Mouse (Mus musculus) intestine, embryonic 14.5 days (tissue): ENCODE results near the gene Pnlip. TPM values are rescaled to one million over a fixed set of nuclear protein-coding genes. Genes with fewer than 3 reads are reported as not detected.

ENCODE experiments used
- ATAC-seq: fragments of 200-750 bp; cut with Nextera tagmentation; replicated peaks from 2 replicates; pipeline ENCODE4 v1.8.0; 2017; ENCODE audit warnings: low read depth, moderate number of reproducible peaks, moderate TSS enrichment, moderate library complexity; ENCODE audit not compliant: low FRiP score, low TSS enrichment
- DNase-seq: peaks from one replicate; pipeline ENCODE4 v3.0.0-alpha.2; 2018; ENCODE audit warnings: low spot score
- H3K27ac ChIP-seq: fragments of 300-500 bp; sonication (generic); 2 replicates; pipeline ENCODE4 v1.5.1; 2014; ENCODE audit warnings: low read depth, mild to moderate bottlenecking, control low read depth
- H3K27me3 ChIP-seq: fragments of 300-500 bp; sonication (generic); replicated peaks from 2 replicates; pipeline ENCODE4 v1.6.1; 2014; ENCODE audit warnings: low read length, control low read depth; ENCODE audit not compliant: control insufficient read depth, insufficient read depth
- H3K36me3 ChIP-seq: fragments of 300-500 bp; sonication (generic); 2 replicates; pipeline ENCODE4 v1.6.1; 2014; ENCODE audit warnings: low read length, control low read depth; ENCODE audit not compliant: control insufficient read depth, insufficient read depth
- H3K4me1 ChIP-seq: fragments of 300-500 bp; sonication (generic); replicated peaks from 2 replicates; pipeline ENCODE4 v1.6.1; 2014; ENCODE audit warnings: low read length, control low read depth, mixed read lengths; ENCODE audit not compliant: control insufficient read depth, insufficient read depth
- H3K4me2 ChIP-seq: fragments of 300-500 bp; sonication (generic); 2 replicates; pipeline ENCODE4 v1.6.1; 2014; ENCODE audit warnings: low read length
- H3K4me3 ChIP-seq: fragments of 300-500 bp; sonication (generic); 2 replicates; pipeline ENCODE4 v1.5.1; 2014; ENCODE audit warnings: low read depth, low read length, control low read depth, mixed read lengths
- H3K9ac ChIP-seq: fragments of 300-500 bp; sonication (generic); 2 replicates; pipeline ENCODE4 v1.6.1; 2014; ENCODE audit warnings: mild to moderate bottlenecking, low read length
- H3K9me3 ChIP-seq: fragments of 300-500 bp; sonication (generic); 2 replicates; pipeline ENCODE4 v1.6.1; 2016; ENCODE audit warnings: low read length, control low read depth; ENCODE audit not compliant: control insufficient read depth
- WGBS: fragments of 180-500 bp; shearing (Covaris S2); extraction: QIAGEN DNeasy Blood & Tissue Kit; methylation state at CpG from one replicate; pipeline ENCODE4 v1.1.7; 2014; 5-methylcytosine and 5-hydroxymethylcytosine counted together
- polyA plus RNA-seq: library from polyadenylated mRNA; unstranded; fragments of >200 nt; fragmentation: Nextera tagmentation; extraction: Ambion mirVana; gene quantifications from 2 replicates; pipeline ENCODE4 v1.2.1, GENCODE M21; 2014

Gene Pnlip
- polyA plus RNA-seq, 1 experiment from 2014 or later, result 0.23 TPM

GRCm38 (mm10) chr19:58695314-58695713 is 43.0 kb downstream of the Pnlip start:
- Histone ChIP-seq H3K4me2 (no peak overlapping the region), H3K9me3 (peaks cover 3% of the 10 kb centered on the region; the same call in 1 of the 2 replicates), H3K4me3 (no peak overlapping the region), H3K9ac (no peak overlapping the region), H3K4me1 (no peaks in the 10 kb centered on the region; the same call in 1 of the 2 replicates), H3K36me3 (no peaks in the 10 kb centered on the region), H3K27ac (no peak overlapping the region), H3K27me3 (no peaks in the 10 kb centered on the region)
- WGBS, result 53% methylated on average over 3 of the region's 3 CpGs
- ATAC-seq (no peak), DNase-seq (no peak)

GRCm38 (mm10) chr19:58696235-58696634 is 43.9 kb downstream of the Pnlip start:
- DNase-seq (no peak), ATAC-seq (no peak)
- Histone ChIP-seq H3K9me3 (peaks cover 3% of the 10 kb centered on the region; the same call in 1 of the 2 replicates), H3K4me1 (no peaks in the 10 kb centered on the region; the same call in 1 of the 2 replicates), H3K27me3 (no peaks in the 10 kb centered on the region), H3K27ac (no peak overlapping the region), H3K4me2 (no peak overlapping the region), H3K36me3 (no peaks in the 10 kb centered on the region), H3K9ac (no peak overlapping the region), H3K4me3 (no peak overlapping the region)
- WGBS, result 76% methylated on average over 2 of the region's 2 CpGs

- 86% methylated on average over 4 of the region's 4 CpGs for WGBS
- no peaks in the 10 kb centered on the region for H3K36me3 ChIP-seq
- no peak overlapping the region for H3K27ac ChIP-seq
- H3K9me3 ChIP-seq, result no peaks in the 10 kb centered on the region
- H3K9ac ChIP-seq, result no peak overlapping the region
- no peak for ATAC-seq
- no peaks in the 10 kb centered on the region for H3K4me1 ChIP-seq
- DNase-seq, result no peak
- H3K27me3 ChIP-seq, result no peaks in the 10 kb centered on the region
- no peak overlapping the region for H3K4me2 ChIP-seq
- H3K4me3 ChIP-seq, result no peak overlapping the region
Measured at GRCm38 (mm10) chr19:58704556-58704955, 52.3 kb downstream of the Pnlip start.

- Histone ChIP-seq H3K9me3 (no peaks in the 10 kb centered on the region), H3K27ac (no peak overlapping the region), H3K9ac (no peak overlapping the region), H3K4me1 (no peaks in the 10 kb centered on the region), H3K27me3 (no peaks in the 10 kb centered on the region), H3K4me3 (no peak overlapping the region), H3K36me3 (no peaks in the 10 kb centered on the region), H3K4me2 (no peak overlapping the region)
- no peak for ATAC-seq
- WGBS, result 82% methylated on average over 3 of the region's 3 CpGs
- no peak for DNase-seq
Measured at GRCm38 (mm10) chr19:58708611-58709010, 56.3 kb downstream of the Pnlip start.

GRCm38 (mm10) chr19:58717925-58718324 is 65.6 kb downstream of the Pnlip start:
- DNase-seq (no peak), ATAC-seq (no peak)

GRCm38 (mm10) chr19:58720439-58720838 is 68.1 kb downstream of the Pnlip start:
- H3K4me1 ChIP-seq, result peaks cover 19% of the 10 kb centered on the region; the same call in 1 of the 2 replicates
- no peak for ATAC-seq
- no peak for DNase-seq
- H3K4me2 ChIP-seq, result no peak overlapping the region
- no peak overlapping the region for H3K4me3 ChIP-seq
- 0 out of 2 replicates have a peak overlapping the region, but pooled peaks have one; percentile 16 for H3K27ac ChIP-seq
- H3K9ac ChIP-seq, result no peak overlapping the region
- no peaks in the 10 kb centered on the region for H3K27me3 ChIP-seq
- H3K36me3 ChIP-seq, result no peaks in the 10 kb centered on the region
- H3K9me3 ChIP-seq, result peaks cover under 1% of the 10 kb centered on the region; the same call in 1 of the 2 replicates

More at GRCm38 (mm10) chr19:58717925-58718324, 65.6 kb downstream of the Pnlip start:
- Histone ChIP-seq H3K36me3 (no peaks in the 10 kb centered on the region), H3K4me1 (peaks cover 19% of the 10 kb centered on the region; the same call in 1 of the 2 replicates), H3K27me3 (no peaks in the 10 kb centered on the region), H3K4me2 (no peak overlapping the region), H3K27ac (no peak overlapping the region), H3K4me3 (no peak overlapping the region), H3K9me3 (no peaks in the 10 kb centered on the region), H3K9ac (no peak overlapping the region)
- 68% methylated on average over 4 of the region's 4 CpGs for WGBS

- Histone ChIP-seq H3K27ac (no peak overlapping the region), H3K27me3 (no peaks in the 10 kb centered on the region), H3K4me3 (no peak overlapping the region), H3K4me1 (peaks cover 26% of the 10 kb centered on the region), H3K9me3 (peaks cover 3% of the 10 kb centered on the region; the same call in 1 of the 2 replicates), H3K9ac (no peak overlapping the region), H3K4me2 (no peak overlapping the region), H3K36me3 (no peaks in the 10 kb centered on the region)
- no peak for DNase-seq
- ATAC-seq, result no peak
- WGBS, result 75% methylated on average over 5 of the region's 5 CpGs
Measured at GRCm38 (mm10) chr19:58726551-58726950, 74.3 kb downstream of the Pnlip start.

- ATAC-seq, result no peak
- 0 out of 2 replicates have a peak overlapping the region, but pooled peaks have one; percentile 59 for H3K27ac ChIP-seq
Measured at GRCm38 (mm10) chr19:58727756-58728155, 75.5 kb downstream of the Pnlip start.

GRCm38 (mm10) chr19:58728445-58729031 is 76.2 kb downstream of the Pnlip start, which contains the start of gene Pnliprp1:
Gene Pnliprp1, plus strand, starts transcription at chr19:58728887.
- Histone ChIP-seq H3K9ac (no peak within 1 kb of the TSS), H3K27me3 (no peaks in the 10 kb centered on the region), H3K27ac (peak within 1 kb of the TSS; percentile 59), H3K4me2 (no peak within 1 kb of the TSS), H3K36me3 (no peaks in the 10 kb centered on the region), H3K4me3 (no peak within 1 kb of the TSS), H3K9me3 (peaks cover 3% of the 10 kb centered on the region; the same call in 1 of the 2 replicates), H3K4me1 (peaks cover 24% of the 10 kb centered on the region)
- DNase-seq, result peak; percentile 55
- no peak for ATAC-seq
- WGBS, result 30% methylated on average over 5 of the region's 5 CpGs

More at GRCm38 (mm10) chr19:58727756-58728155, 75.5 kb downstream of the Pnlip start:
- WGBS, result 49% methylated on average over 5 of the region's 5 CpGs
- DNase-seq, result no peak
- H3K4me1 ChIP-seq, result peaks cover 24% of the 10 kb centered on the region
- H3K9me3 ChIP-seq, result peaks cover 3% of the 10 kb centered on the region; the same call in 1 of the 2 replicates
- H3K36me3 ChIP-seq, result no peaks in the 10 kb centered on the region
- H3K9ac ChIP-seq, result no peak overlapping the region
- no peak overlapping the region for H3K4me3 ChIP-seq
- H3K4me2 ChIP-seq, result no peak overlapping the region
- no peaks in the 10 kb centered on the region for H3K27me3 ChIP-seq
